Mouse (Mus musculus): ENCODE measurements around the gene Npvf. TPM values are rescaled to one million over a fixed set of nuclear protein-coding genes. Genes with fewer than 3 reads are reported as not detected.

Npvf gene
- polyA plus RNA-seq, 1 experiment from 2014 or later, result 0.29 TPM

GRCm38 (mm10) chr6:50671191-50671590 lies 17.0 kb upstream of the Npvf start:
- no peak for ATAC-seq (ENCODE audit: low read depth)

GRCm38 (mm10) chr6:50666937-50667336 lies 12.7 kb upstream of the Npvf start:
- H3K4me3 ChIP-seq (ENCODE audit: low read depth, low read length), result no peak overlapping the region
- H3K4me1 ChIP-seq (ENCODE audit: control insufficient read depth, insufficient read depth, low read length), result peaks cover 19% of the 10 kb centered on the region
- no peaks in the 10 kb centered on the region for H3K27me3 ChIP-seq (replicated peaks; ENCODE audit: control insufficient read depth, insufficient read depth, low read length)
- H3K9me3 ChIP-seq (ENCODE audit: control insufficient read depth, low read length), result no peaks in the 10 kb centered on the region
- ATAC-seq (ENCODE audit: low read depth) (no peak), DNase-seq (ENCODE audit: low spot score) (no peak)
- H3K27ac ChIP-seq (replicated peaks; ENCODE audit: low read depth, low read length), result peak overlapping the region; percentile 58
- no peak overlapping the region for H3K4me2 ChIP-seq (ENCODE audit: low read depth, low read length)
- H3K36me3 ChIP-seq (ENCODE audit: control insufficient read depth, insufficient read depth, low read length), result no peaks in the 10 kb centered on the region
- WGBS, result 50% methylated on average over 5 of the region's 5 CpGs
- no peak overlapping the region for H3K9ac ChIP-seq (ENCODE audit: low read depth, low read length)

More at GRCm38 (mm10) chr6:50671191-50671590, 17.0 kb upstream of the Npvf start:
- Histone ChIP-seq H3K4me2 (ENCODE audit: low read depth, low read length) (no peak overlapping the region), H3K27me3 (replicated peaks; ENCODE audit: control insufficient read depth, insufficient read depth, low read length) (no peaks in the 10 kb centered on the region), H3K9ac (ENCODE audit: low read depth, low read length) (no peak overlapping the region), H3K27ac (replicated peaks; ENCODE audit: low read depth, low read length) (no peak overlapping the region), H3K4me1 (ENCODE audit: control insufficient read depth, insufficient read depth, low read length) (0 out of 2 replicates have a peak, but pooled peaks cover 8% of the 10 kb centered on the region), H3K4me3 (ENCODE audit: low read depth, low read length) (no peak overlapping the region), H3K36me3 (ENCODE audit: control insufficient read depth, insufficient read depth, low read length) (no peaks in the 10 kb centered on the region), H3K9me3 (ENCODE audit: control insufficient read depth, low read length) (no peaks in the 10 kb centered on the region)
- no peak for DNase-seq (ENCODE audit: low spot score)
- 84% methylated on average over 3 of the region's 3 CpGs for WGBS

- H3K9me3 ChIP-seq (ENCODE audit: control insufficient read depth, low read length), result no peaks in the 10 kb centered on the region
- peaks cover 16% of the 10 kb centered on the region for H3K4me1 ChIP-seq (ENCODE audit: control insufficient read depth, insufficient read depth, low read length)
- H3K36me3 ChIP-seq (ENCODE audit: control insufficient read depth, insufficient read depth, low read length), result no peaks in the 10 kb centered on the region
- no peak overlapping the region for H3K4me3 ChIP-seq (ENCODE audit: low read depth, low read length)
- H3K4me2 ChIP-seq (ENCODE audit: low read depth, low read length), result no peak overlapping the region
- 79% methylated on average over 3 of the region's 3 CpGs for WGBS
- H3K27ac ChIP-seq (replicated peaks; ENCODE audit: low read depth, low read length), result no peak overlapping the region
- ATAC-seq (ENCODE audit: low read depth), result no peak
- no peaks in the 10 kb centered on the region for H3K27me3 ChIP-seq (replicated peaks; ENCODE audit: control insufficient read depth, insufficient read depth, low read length)
- DNase-seq (ENCODE audit: low spot score), result no peak
- H3K9ac ChIP-seq (ENCODE audit: low read depth, low read length), result no peak overlapping the region
Observed at GRCm38 (mm10) chr6:50665020-50665419, 10.8 kb upstream of the Npvf start.

- ATAC-seq (ENCODE audit: low read depth), result no peak
- DNase-seq (ENCODE audit: low spot score), result no peak
- no peak overlapping the region for H3K4me3 ChIP-seq (ENCODE audit: low read depth, low read length)
- WGBS, result 87% methylated on average over 3 of the region's 3 CpGs
- no peaks in the 10 kb centered on the region for H3K36me3 ChIP-seq (ENCODE audit: control insufficient read depth, insufficient read depth, low read length)
- no peaks in the 10 kb centered on the region for H3K27me3 ChIP-seq (replicated peaks; ENCODE audit: control insufficient read depth, insufficient read depth, low read length)
- no peak overlapping the region for H3K4me2 ChIP-seq (ENCODE audit: low read depth, low read length)
- no peak overlapping the region for H3K9ac ChIP-seq (ENCODE audit: low read depth, low read length)
- peak overlapping the region; percentile 1; the same call in 1 of the 2 replicates for H3K27ac ChIP-seq (replicated peaks; ENCODE audit: low read depth, low read length)
- H3K4me1 ChIP-seq (ENCODE audit: control insufficient read depth, insufficient read depth, low read length), result peaks cover 18% of the 10 kb centered on the region
- H3K9me3 ChIP-seq (ENCODE audit: control insufficient read depth, low read length), result no peaks in the 10 kb centered on the region
Observed at GRCm38 (mm10) chr6:50664193-50664592, 10.0 kb upstream of the Npvf start.

GRCm38 (mm10) chr6:50662925-50663583 lies 8.8 kb upstream of the Npvf start:
- H3K4me3 ChIP-seq (ENCODE audit: low read depth, low read length), result no peak overlapping the region
- H3K36me3 ChIP-seq (ENCODE audit: control insufficient read depth, insufficient read depth, low read length), result no peaks in the 10 kb centered on the region
- H3K27me3 ChIP-seq (replicated peaks; ENCODE audit: control insufficient read depth, insufficient read depth, low read length), result no peaks in the 10 kb centered on the region
- 0 out of 2 replicates have a peak overlapping the region, but pooled peaks have one; percentile 1 for H3K4me2 ChIP-seq (ENCODE audit: low read depth, low read length)
- ATAC-seq (ENCODE audit: low read depth) (peak; percentile 41; the same call in 1 of the 2 replicates), DNase-seq (ENCODE audit: low spot score) (peak; percentile 85)
- peaks cover 23% of the 10 kb centered on the region for H3K4me1 ChIP-seq (ENCODE audit: control insufficient read depth, insufficient read depth, low read length)
- 48% methylated on average over 12 of the region's 12 CpGs for WGBS
- H3K9ac ChIP-seq (ENCODE audit: low read depth, low read length), result no peak overlapping the region
- peak overlapping the region; percentile 48 for H3K27ac ChIP-seq (replicated peaks; ENCODE audit: low read depth, low read length)
- H3K9me3 ChIP-seq (ENCODE audit: control insufficient read depth, low read length), result no peaks in the 10 kb centered on the region

GRCm38 (mm10) chr6:50661729-50662128 lies 7.5 kb upstream of the Npvf start:
- Histone ChIP-seq H3K27ac (replicated peaks; ENCODE audit: low read depth, low read length) (peak overlapping the region; percentile 33; the same call in 1 of the 2 replicates), H3K9me3 (ENCODE audit: control insufficient read depth, low read length) (no peaks in the 10 kb centered on the region), H3K4me2 (ENCODE audit: low read depth, low read length) (no peak overlapping the region; the same call in 1 of the 2 replicates), H3K9ac (ENCODE audit: low read depth, low read length) (no peak overlapping the region), H3K36me3 (ENCODE audit: control insufficient read depth, insufficient read depth, low read length) (no peaks in the 10 kb centered on the region), H3K4me1 (ENCODE audit: control insufficient read depth, insufficient read depth, low read length) (peaks cover 23% of the 10 kb centered on the region), H3K4me3 (ENCODE audit: low read depth, low read length) (no peak overlapping the region), H3K27me3 (replicated peaks; ENCODE audit: control insufficient read depth, insufficient read depth, low read length) (no peaks in the 10 kb centered on the region)
- DNase-seq (ENCODE audit: low spot score) (peak; percentile 50), ATAC-seq (ENCODE audit: low read depth) (no peak)
- WGBS, result 55% methylated on average over 7 of the region's 7 CpGs

- H3K4me1 ChIP-seq (ENCODE audit: control insufficient read depth, insufficient read depth, low read length), result peaks cover 17% of the 10 kb centered on the region
- no peaks in the 10 kb centered on the region for H3K36me3 ChIP-seq (ENCODE audit: control insufficient read depth, insufficient read depth, low read length)
- no peak overlapping the region for H3K4me3 ChIP-seq (ENCODE audit: low read depth, low read length)
- DNase-seq (ENCODE audit: low spot score) (peak; percentile 73), ATAC-seq (ENCODE audit: low read depth) (no peak)
- no peaks in the 10 kb centered on the region for H3K27me3 ChIP-seq (replicated peaks; ENCODE audit: control insufficient read depth, insufficient read depth, low read length)
- H3K9ac ChIP-seq (ENCODE audit: low read depth, low read length), result no peak overlapping the region
- H3K4me2 ChIP-seq (ENCODE audit: low read depth, low read length), result no peak overlapping the region
- WGBS, result 22% methylated on average over 3 of the region's 3 CpGs
- no peaks in the 10 kb centered on the region for H3K9me3 ChIP-seq (ENCODE audit: control insufficient read depth, low read length)
- peak overlapping the region; percentile 74; the same call in 1 of the 2 replicates for H3K27ac ChIP-seq (replicated peaks; ENCODE audit: low read depth, low read length)
Observed at GRCm38 (mm10) chr6:50658466-50658865, 4.2 kb upstream of the Npvf start.

- no peak overlapping the region for H3K9ac ChIP-seq (ENCODE audit: low read depth, low read length)
- no peak overlapping the region for H3K4me3 ChIP-seq (ENCODE audit: low read depth, low read length)
- H3K27me3 ChIP-seq (replicated peaks; ENCODE audit: control insufficient read depth, insufficient read depth, low read length), result no peaks in the 10 kb centered on the region
- no peaks in the 10 kb centered on the region for H3K36me3 ChIP-seq (ENCODE audit: control insufficient read depth, insufficient read depth, low read length)
- 72% methylated on average over 5 of the region's 5 CpGs for WGBS
- no peak overlapping the region for H3K4me2 ChIP-seq (ENCODE audit: low read depth, low read length)
- ATAC-seq (ENCODE audit: low read depth) (no peak), DNase-seq (ENCODE audit: low spot score) (no peak)
- H3K9me3 ChIP-seq (ENCODE audit: control insufficient read depth, low read length), result no peaks in the 10 kb centered on the region
- no peak overlapping the region for H3K27ac ChIP-seq (replicated peaks; ENCODE audit: low read depth, low read length)
- peaks cover 12% of the 10 kb centered on the region for H3K4me1 ChIP-seq (ENCODE audit: control insufficient read depth, insufficient read depth, low read length)
Observed at GRCm38 (mm10) chr6:50658018-50658417, 3.8 kb upstream of the Npvf start.

GRCm38 (mm10) chr6:50656426-50656825 lies 2.2 kb upstream of the Npvf start:
- no peaks in the 10 kb centered on the region for H3K9me3 ChIP-seq (ENCODE audit: control insufficient read depth, low read length)
- H3K9ac ChIP-seq (ENCODE audit: low read depth, low read length), result no peak overlapping the region
- 90% methylated on average over 1 of the region's 1 CpGs for WGBS

More at GRCm38 (mm10) chr6:50656426-50656825, 2.2 kb upstream of the Npvf start:
- DNase-seq (ENCODE audit: low spot score) (no peak), ATAC-seq (ENCODE audit: low read depth) (no peak)
- Histone ChIP-seq H3K36me3 (ENCODE audit: control insufficient read depth, insufficient read depth, low read length) (no peaks in the 10 kb centered on the region), H3K4me3 (ENCODE audit: low read depth, low read length) (no peak overlapping the region), H3K4me1 (ENCODE audit: control insufficient read depth, insufficient read depth, low read length) (peaks cover 7% of the 10 kb centered on the region), H3K27me3 (replicated peaks; ENCODE audit: control insufficient read depth, insufficient read depth, low read length) (no peaks in the 10 kb centered on the region), H3K27ac (replicated peaks; ENCODE audit: low read depth, low read length) (no peak overlapping the region), H3K4me2 (ENCODE audit: low read depth, low read length) (no peak overlapping the region)

Data from embryonic facial prominence, embryonic 14.5 days (tissue).